Mouse (Mus musculus): ENCODE results near the gene Casp9.

Casp9 gene

DNA sequence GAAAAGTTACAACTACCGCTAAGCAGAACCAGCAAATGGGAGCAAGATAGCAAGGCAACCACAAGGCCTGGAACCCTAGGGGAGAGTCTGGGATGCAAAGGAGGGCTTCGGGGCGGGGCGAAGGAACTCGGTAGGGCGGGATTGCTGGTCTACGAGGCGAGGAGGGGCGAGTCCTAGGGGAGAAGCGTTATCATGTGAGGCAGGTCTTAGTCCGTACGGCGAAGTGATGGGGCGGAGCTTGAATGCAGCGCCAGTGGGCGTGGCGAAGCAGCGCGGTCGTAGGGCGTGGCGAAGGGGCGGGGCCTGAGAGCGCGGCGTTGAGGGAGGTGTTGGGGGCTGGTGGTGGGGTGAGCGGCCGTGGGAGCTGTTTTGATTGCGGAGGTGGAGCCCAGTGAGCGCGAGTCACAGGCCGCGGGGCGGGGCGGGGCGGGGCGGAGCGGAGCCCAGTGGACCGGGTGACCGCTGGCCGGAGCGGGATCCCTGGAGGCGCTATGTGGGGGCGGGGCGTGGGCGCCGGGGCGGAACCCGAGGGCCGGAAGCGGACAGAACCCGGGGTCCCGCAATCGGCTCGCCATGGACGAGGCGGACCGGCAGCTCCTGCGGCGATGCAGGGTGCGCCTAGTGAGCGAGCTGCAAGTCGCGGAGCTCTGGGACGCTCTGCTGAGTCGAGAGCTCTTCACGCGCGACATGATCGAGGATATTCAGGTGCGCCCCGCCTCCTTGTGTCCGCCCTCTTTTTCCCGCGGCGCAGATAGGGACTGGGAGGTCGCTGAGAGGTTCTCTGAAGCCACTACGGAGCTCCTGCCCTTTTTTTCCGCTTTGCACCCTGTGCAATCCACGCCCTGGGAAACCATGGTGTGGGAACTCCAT, at the start of gene Casp9:
Gene Casp9, plus strand, starts transcription at position 331 of the 870 bp plus-strand sequence.
- no peak for TF ChIP-seq NANOG (IDR thresholded peaks at IDR 0.05; ENCODE audit: borderline replicate concordance, low read length)
- Histone ChIP-seq H3K4me3 (replicated peaks; ENCODE audit: low read length) (peak within 1 kb of the TSS; percentile 91), H3K9me3 (ENCODE audit: low read length) (peaks cover 12% of the 10 kb centered on the region), H3K36me3 (ENCODE audit: insufficient read depth, low read length) (peaks cover 20% of the 10 kb centered on the region), H3K27me3 (ENCODE audit: insufficient read depth, low read length) (no peaks in the 10 kb centered on the region), H3K4me1 (replicated peaks; ENCODE audit: low read depth, low read length) (peaks cover 47% of the 10 kb centered on the region)

DNA sequence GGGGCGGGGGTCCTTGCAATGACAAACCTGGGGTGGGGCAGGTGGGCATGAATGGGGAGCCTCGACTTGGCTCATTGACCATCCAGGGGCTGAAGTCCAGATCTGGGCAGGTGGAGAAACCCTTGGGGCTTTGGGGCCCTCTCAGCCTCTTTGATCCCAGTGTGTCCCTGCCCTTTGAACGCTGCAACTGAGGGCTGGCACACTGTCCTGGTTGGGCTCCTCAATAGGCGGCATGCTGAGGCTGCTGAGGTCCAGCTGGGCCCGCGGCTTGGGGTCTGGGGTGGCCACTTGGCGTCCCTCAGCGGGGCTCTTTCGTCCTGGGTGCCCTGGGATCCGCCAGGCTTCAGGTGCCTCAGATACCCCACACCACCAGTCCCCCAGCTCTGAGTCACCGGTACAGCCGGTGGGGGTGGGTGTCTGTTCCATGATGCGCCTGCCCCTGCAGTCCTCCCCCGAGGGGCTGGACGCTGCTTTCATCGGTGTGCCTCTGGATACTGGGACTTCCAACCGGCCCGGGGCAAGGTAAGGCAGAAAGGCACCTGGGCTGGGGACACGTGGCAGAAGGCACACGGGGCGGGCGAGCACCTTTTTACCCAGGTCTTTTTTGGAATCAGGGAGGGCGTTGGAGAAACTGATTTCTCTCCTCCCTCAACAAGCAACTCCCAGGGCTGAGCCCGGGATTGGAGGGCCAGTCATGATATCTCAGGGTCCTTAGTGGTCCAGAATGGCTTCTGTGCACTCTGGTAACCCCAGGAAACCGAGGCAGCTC, 46.6 kb upstream of the Casp9 start, which contains the start of gene Agmat:
Gene Agmat, plus strand, starts transcription at position 95 of the 769 bp plus-strand sequence.
- Histone ChIP-seq H3K4me3 (replicated peaks; ENCODE audit: low read length) (peak within 1 kb of the TSS; percentile 75), H3K27me3 (ENCODE audit: insufficient read depth, low read length) (no peaks in the 10 kb centered on the region; the same call in 1 of the 2 replicates), H3K9me3 (ENCODE audit: low read length) (0 out of 2 replicates have a peak, but pooled peaks cover 3% of the 10 kb centered on the region), H3K36me3 (ENCODE audit: insufficient read depth, low read length) (no peaks in the 10 kb centered on the region), H3K4me1 (replicated peaks; ENCODE audit: low read depth, low read length) (peaks cover 47% of the 10 kb centered on the region)
- TF ChIP-seq POU5F1 (IDR thresholded peaks at IDR 0.05; ENCODE audit: borderline replicate concordance, low read length) (no peak), NANOG (IDR thresholded peaks at IDR 0.05; ENCODE audit: borderline replicate concordance, low read length) (no peak), CTCF (conservative IDR thresholded peaks at IDR 0.05; ENCODE audit: low read length) (no peak)

DNA sequence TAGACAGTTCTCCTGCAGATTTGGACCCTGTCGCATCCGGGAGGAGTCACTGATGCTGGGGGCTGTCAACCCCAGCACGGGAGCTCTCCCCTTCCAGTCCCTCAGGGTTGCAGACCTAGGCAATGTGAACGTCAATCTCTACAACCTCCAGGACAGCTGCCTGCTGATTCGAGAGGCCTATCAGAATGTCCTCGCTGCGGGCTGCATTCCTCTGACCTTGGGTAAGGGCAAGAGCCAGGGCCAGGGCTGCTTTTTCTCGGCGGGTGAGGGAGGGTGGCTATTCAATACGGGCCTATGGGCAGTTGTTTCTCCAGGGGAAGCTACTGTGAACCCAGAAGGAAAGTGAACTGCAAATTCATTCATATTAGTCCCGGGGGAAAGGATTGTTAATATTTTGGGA, 43.9 kb upstream of the Casp9 start:
- Histone ChIP-seq H3K4me1 (replicated peaks; ENCODE audit: low read depth, low read length) (peaks cover 47% of the 10 kb centered on the region), H3K4me3 (replicated peaks; ENCODE audit: low read length) (no peak overlapping the region), H3K9me3 (ENCODE audit: low read length) (no peaks in the 10 kb centered on the region), H3K36me3 (ENCODE audit: insufficient read depth, low read length) (no peaks in the 10 kb centered on the region), H3K27me3 (ENCODE audit: insufficient read depth, low read length) (no peaks in the 10 kb centered on the region; the same call in 1 of the 2 replicates)
- TF ChIP-seq CTCF (conservative IDR thresholded peaks at IDR 0.05; ENCODE audit: low read length) (no peak), POU5F1 (IDR thresholded peaks at IDR 0.05; ENCODE audit: borderline replicate concordance, low read length) (no peak), NANOG (IDR thresholded peaks at IDR 0.05; ENCODE audit: borderline replicate concordance, low read length) (no peak)

DNA sequence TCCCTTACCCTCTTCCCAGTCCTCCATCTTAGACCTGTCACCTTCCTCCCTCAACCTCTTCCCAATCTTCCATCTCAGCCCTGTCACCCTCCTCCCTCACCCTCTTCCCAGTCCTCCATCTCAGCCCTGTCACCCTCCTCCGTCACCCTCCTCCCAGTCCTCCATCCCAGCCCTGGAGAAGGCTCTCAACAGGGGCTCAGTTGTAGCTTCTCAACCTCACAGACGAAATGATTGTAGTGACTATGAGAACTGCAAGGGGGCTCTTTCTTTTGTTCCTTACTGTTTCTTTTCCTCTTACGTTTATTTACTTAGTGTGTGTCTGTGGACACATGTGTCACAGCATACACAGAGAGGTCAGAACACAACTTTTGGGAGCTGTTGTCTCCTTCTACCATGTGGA, 42.6 kb upstream of the Casp9 start:
- no peaks in the 10 kb centered on the region for H3K36me3 ChIP-seq (ENCODE audit: insufficient read depth, low read length)
- H3K9me3 ChIP-seq (ENCODE audit: low read length), result no peaks in the 10 kb centered on the region
- no peaks in the 10 kb centered on the region; the same call in 1 of the 2 replicates for H3K27me3 ChIP-seq (ENCODE audit: insufficient read depth, low read length)
- peaks cover 41% of the 10 kb centered on the region for H3K4me1 ChIP-seq (replicated peaks; ENCODE audit: low read depth, low read length)
- TF ChIP-seq CTCF (conservative IDR thresholded peaks at IDR 0.05; ENCODE audit: low read length), result no peak
- TF ChIP-seq NANOG (IDR thresholded peaks at IDR 0.05; ENCODE audit: borderline replicate concordance, low read length), result no peak
- TF ChIP-seq POU5F1 (IDR thresholded peaks at IDR 0.05; ENCODE audit: borderline replicate concordance, low read length), result no peak
- no peak overlapping the region for H3K4me3 ChIP-seq (replicated peaks; ENCODE audit: low read length)

DNA sequence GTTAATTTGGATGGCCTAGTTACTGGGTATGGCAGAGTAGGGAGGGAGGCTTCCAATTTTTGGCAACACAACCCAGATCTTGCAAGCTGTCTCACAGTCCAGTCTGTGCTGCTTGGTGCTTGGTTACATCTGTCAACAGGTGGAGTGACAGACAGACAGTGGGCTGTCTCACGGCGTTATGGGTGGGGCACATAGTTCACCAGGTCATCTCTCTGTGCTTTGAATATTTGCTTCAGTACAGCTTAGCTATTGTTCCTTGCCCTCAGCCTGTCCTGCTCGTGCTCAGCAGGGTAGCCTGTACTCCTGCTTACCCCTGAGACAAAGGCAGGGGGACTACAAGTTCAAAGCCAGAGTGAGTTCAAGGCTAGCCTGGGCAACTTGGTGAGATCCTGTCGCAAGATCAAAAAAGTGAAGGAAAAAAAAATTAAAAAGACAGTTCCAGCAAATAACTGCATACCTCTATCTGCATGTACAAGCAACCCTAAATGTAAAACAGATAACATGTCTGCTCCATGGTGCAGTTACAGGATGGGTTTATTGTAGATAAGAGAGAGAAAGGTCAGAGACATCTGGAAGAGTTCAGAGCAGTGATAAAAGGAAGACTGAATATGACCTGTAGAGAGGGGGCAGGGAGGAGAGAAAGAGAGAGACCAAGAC, 41.9 kb upstream of the Casp9 start:
- no peaks in the 10 kb centered on the region for H3K9me3 ChIP-seq (ENCODE audit: low read length)
- H3K27me3 ChIP-seq (ENCODE audit: insufficient read depth, low read length), result no peaks in the 10 kb centered on the region; the same call in 1 of the 2 replicates
- no peaks in the 10 kb centered on the region for H3K36me3 ChIP-seq (ENCODE audit: insufficient read depth, low read length)
- H3K4me1 ChIP-seq (replicated peaks; ENCODE audit: low read depth, low read length), result peaks cover 38% of the 10 kb centered on the region
- H3K4me3 ChIP-seq (replicated peaks; ENCODE audit: low read length), result peak overlapping the region; percentile 24; the same call in 1 of the 2 replicates
- TF ChIP-seq NANOG (IDR thresholded peaks at IDR 0.05; ENCODE audit: borderline replicate concordance, low read length), result no peak
- no peak for TF ChIP-seq CTCF (conservative IDR thresholded peaks at IDR 0.05; ENCODE audit: low read length)
- no peak for TF ChIP-seq POU5F1 (IDR thresholded peaks at IDR 0.05; ENCODE audit: borderline replicate concordance, low read length)

DNA sequence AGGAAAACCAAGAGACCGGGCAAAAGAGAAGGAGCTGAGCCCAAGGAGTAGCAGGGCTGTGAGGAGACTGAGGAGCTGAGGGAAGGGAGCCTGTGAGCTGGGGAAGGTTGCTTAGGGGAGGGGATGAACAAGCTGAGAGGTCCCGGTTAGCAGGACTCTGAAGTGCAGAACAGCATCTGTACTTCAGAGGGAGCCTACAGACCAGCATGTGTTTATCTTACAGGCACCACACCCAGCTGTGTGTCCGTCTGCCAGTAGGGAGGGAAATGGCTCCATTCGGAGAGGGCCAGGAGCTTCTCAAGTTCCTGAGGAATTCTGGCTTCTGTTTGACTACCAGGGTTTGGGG, 41.4 kb upstream of the Casp9 start:
- Histone ChIP-seq H3K9me3 (ENCODE audit: low read length) (no peaks in the 10 kb centered on the region), H3K36me3 (ENCODE audit: insufficient read depth, low read length) (no peaks in the 10 kb centered on the region), H3K4me1 (replicated peaks; ENCODE audit: low read depth, low read length) (peaks cover 33% of the 10 kb centered on the region), H3K4me3 (replicated peaks; ENCODE audit: low read length) (peak overlapping the region; percentile 24; the same call in 1 of the 2 replicates), H3K27me3 (ENCODE audit: insufficient read depth, low read length) (no peaks in the 10 kb centered on the region)
- no peak for TF ChIP-seq CTCF (conservative IDR thresholded peaks at IDR 0.05; ENCODE audit: low read length)
- TF ChIP-seq POU5F1 (IDR thresholded peaks at IDR 0.05; ENCODE audit: borderline replicate concordance, low read length), result no peak
- no peak for TF ChIP-seq NANOG (IDR thresholded peaks at IDR 0.05; ENCODE audit: borderline replicate concordance, low read length)

DNA sequence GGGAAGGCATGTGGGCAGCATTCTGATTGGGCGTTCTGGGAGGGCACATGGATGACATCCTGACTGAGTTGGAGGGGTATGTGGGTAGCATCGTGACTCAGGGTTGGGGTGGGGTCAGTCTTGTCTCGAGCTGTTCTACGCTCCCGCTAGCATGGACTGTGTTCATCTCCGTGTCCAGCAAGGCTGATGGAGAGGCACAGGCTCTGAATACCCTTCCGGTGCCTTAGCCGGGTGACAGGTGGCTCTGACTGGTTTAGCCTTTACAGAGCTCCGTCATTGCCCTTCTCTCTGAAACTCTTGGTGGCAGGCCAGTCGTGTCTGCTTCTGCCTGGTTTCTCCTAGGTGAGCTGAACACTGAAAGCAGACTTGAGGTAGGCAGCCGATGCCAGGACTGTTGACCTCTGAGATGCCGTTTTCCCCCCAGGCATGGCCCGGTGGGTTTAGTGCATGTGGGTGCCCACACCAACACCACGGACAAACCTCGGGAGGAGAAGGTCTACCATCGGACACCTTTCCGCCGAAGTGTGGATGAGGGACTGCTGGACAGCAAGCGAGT, 38.0 kb upstream of the Casp9 start:
- Histone ChIP-seq H3K27me3 (ENCODE audit: insufficient read depth, low read length) (no peaks in the 10 kb centered on the region), H3K9me3 (ENCODE audit: low read length) (no peaks in the 10 kb centered on the region), H3K36me3 (ENCODE audit: insufficient read depth, low read length) (no peaks in the 10 kb centered on the region), H3K4me1 (replicated peaks; ENCODE audit: low read depth, low read length) (peaks cover 25% of the 10 kb centered on the region), H3K4me3 (replicated peaks; ENCODE audit: low read length) (no peak overlapping the region)
- TF ChIP-seq POU5F1 (IDR thresholded peaks at IDR 0.05; ENCODE audit: borderline replicate concordance, low read length), result no peak
- TF ChIP-seq CTCF (conservative IDR thresholded peaks at IDR 0.05; ENCODE audit: low read length), result no peak
- no peak for TF ChIP-seq NANOG (IDR thresholded peaks at IDR 0.05; ENCODE audit: borderline replicate concordance, low read length)

DNA sequence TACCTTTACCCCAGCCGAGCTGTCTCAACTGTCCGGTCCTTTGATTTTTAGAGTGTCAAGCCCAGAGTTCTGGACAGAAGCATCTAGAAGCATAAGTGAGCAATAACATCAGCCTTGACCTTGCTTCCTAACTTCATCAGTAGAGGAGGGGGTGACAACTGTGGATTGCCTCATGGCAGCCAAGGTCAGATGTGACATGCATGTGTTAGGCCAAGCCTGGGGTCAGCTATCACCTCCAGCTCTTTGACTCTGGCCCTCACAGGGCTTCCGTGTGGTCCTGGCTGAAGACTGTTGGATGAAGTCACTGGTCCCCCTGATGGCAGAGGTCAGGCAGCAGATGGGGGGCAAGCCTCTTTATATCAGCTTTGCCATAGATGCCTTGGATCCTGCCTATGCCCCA, 36.3 kb upstream of the Casp9 start:
- H3K36me3 ChIP-seq (ENCODE audit: insufficient read depth, low read length), result peaks cover 11% of the 10 kb centered on the region
- H3K4me3 ChIP-seq (replicated peaks; ENCODE audit: low read length), result no peak overlapping the region
- H3K27me3 ChIP-seq (ENCODE audit: insufficient read depth, low read length), result no peaks in the 10 kb centered on the region
- peaks cover 17% of the 10 kb centered on the region for H3K4me1 ChIP-seq (replicated peaks; ENCODE audit: low read depth, low read length)
- H3K9me3 ChIP-seq (ENCODE audit: low read length), result no peaks in the 10 kb centered on the region
- TF ChIP-seq POU5F1 (IDR thresholded peaks at IDR 0.05; ENCODE audit: borderline replicate concordance, low read length) (no peak), NANOG (IDR thresholded peaks at IDR 0.05; ENCODE audit: borderline replicate concordance, low read length) (no peak), CTCF (conservative IDR thresholded peaks at IDR 0.05; ENCODE audit: low read length) (no peak)
